Mouse (Mus musculus) 416B (cell line): ENCODE measurements around the gene Rnf151.
"Not testable (repeated sequence)": the region's sequence is repeated elsewhere in the genome, so short reads cannot be mapped to it uniquely, and the experiment has no call there.

ENCODE experiments used
- DNase-seq: peaks from one replicate; pipeline ENCODE4 v3.0.0; 2011; ENCODE audit warnings: low read depth

Rnf151 gene

GRCm38 (mm10) chr17:24732233-24732935 lies 14.5 kb upstream of the Rnf151 start:
- no peak for DNase-seq

- peak; percentile 46 for DNase-seq
Measured at GRCm38 (mm10) chr17:24730787-24731186, 12.9 kb upstream of the Rnf151 start.

GRCm38 (mm10) chr17:24729067-24729466 lies 11.2 kb upstream of the Rnf151 start:
- DNase-seq = no peak

- DNase-seq = no peak
Measured at GRCm38 (mm10) chr17:24728184-24728583, 10.3 kb upstream of the Rnf151 start.

- no peak for DNase-seq
Measured at GRCm38 (mm10) chr17:24727618-24728017, 9.8 kb upstream of the Rnf151 start, which contains the start of gene Rpl3l. Gene Rpl3l, plus strand, starts transcription at chr17:24727820.

GRCm38 (mm10) chr17:24725637-24726390 lies 8.0 kb upstream of the Rnf151 start:
- peak; percentile 51 for DNase-seq

GRCm38 (mm10) chr17:24724184-24724583 lies 6.3 kb upstream of the Rnf151 start, which contains the start of gene Ndufb10:
Gene Ndufb10, minus strand, starts transcription at chr17:24724478.
- peak; percentile 93 for DNase-seq

GRCm38 (mm10) chr17:24723881-24724180 lies 6.0 kb upstream of the Rnf151 start:
- DNase-seq = peak; percentile 57

- DNase-seq = peak; percentile 56
Measured at GRCm38 (mm10) chr17:24723122-24723880, 5.4 kb upstream of the Rnf151 start.

- DNase-seq = peak; percentile 57
Measured at GRCm38 (mm10) chr17:24722220-24722924, 4.5 kb upstream of the Rnf151 start.

GRCm38 (mm10) chr17:24721383-24721955 lies 3.6 kb upstream of the Rnf151 start:
- DNase-seq = not testable (repeated sequence)

GRCm38 (mm10) chr17:24720616-24721015 lies 2.8 kb upstream of the Rnf151 start:
- DNase-seq = not testable (repeated sequence)

GRCm38 (mm10) chr17:24719494-24720222 lies 1.8 kb upstream of the Rnf151 start:
- DNase-seq = peak; percentile 99

GRCm38 (mm10) chr17:24718938-24719337 lies 1.1 kb upstream of the Rnf151 start:
- DNase-seq = peak; percentile 39

GRCm38 (mm10) chr17:24716166-24716682 lies 1.6 kb downstream of the Rnf151 start:
- DNase-seq = no peak

- DNase-seq = no peak
Measured at GRCm38 (mm10) chr17:24715556-24715955, 2.3 kb downstream of the Rnf151 start.

GRCm38 (mm10) chr17:24708646-24709045 lies 9.2 kb downstream of the Rnf151 start:
- DNase-seq = peak; percentile 87

GRCm38 (mm10) chr17:24707801-24708425 lies 9.9 kb downstream of the Rnf151 start:
- peak; percentile 59 for DNase-seq

- DNase-seq = peak; percentile 95
Measured at GRCm38 (mm10) chr17:24706982-24707800, 10.7 kb downstream of the Rnf151 start, which contains the start of gene Tbl3. Gene Tbl3, minus strand, starts transcription at chr17:24707660.
